Mouse (Mus musculus): ENCODE results near the gene Scarf1. TPM values are rescaled to one million over a fixed set of nuclear protein-coding genes. Genes with fewer than 3 reads are reported as not detected.

Gene Scarf1
- polyA plus RNA-seq, 1 experiment from 2014 or later, result 0.17 TPM

- no peaks in the 10 kb centered on the region for H3K27me3 ChIP-seq
- DNase-seq (ENCODE audit: low read depth, low spot score), result no peak
- ChIA-PET POLR2A (no interaction called here), CTCF (interaction anchor here (1.2 kb wide), 1 partner anchor 14 kb away, joined by 3 read pairs; the partner anchor contains the start of gene Scarf1)
- in situ Hi-C loops (cut with MboI; ENCODE audit: low pct_unique_long_range_greater_than_20kb), result no loop called here
- ATAC-seq, result no peak
- no peak for TF ChIP-seq CTCF (IDR thresholded peaks at IDR 0.05)
Measured at GRCm38 (mm10) chr11:75526943-75527342, 13.6 kb downstream of the Scarf1 start.

GRCm38 (mm10) chr11:75529771-75530170 is 16.4 kb downstream of the Scarf1 start:
- no peaks in the 10 kb centered on the region for H3K27me3 ChIP-seq
- ATAC-seq (no peak), DNase-seq (ENCODE audit: low read depth, low spot score) (no peak)
- ChIA-PET CTCF (interaction anchor here (0.8 to 2.6 kb wide), 10 partner anchors 11 to 126 kb away, joined by 3 to 26 read pairs (median 3); no protein-coding TSS in a partner anchor), POLR2A (interaction anchor here (0.7 to 2.5 kb wide), 3 partner anchors 20 to 52 kb away, joined by 3 to 10 read pairs (median 5); no protein-coding TSS in a partner anchor)
- in situ Hi-C loops (cut with MboI; ENCODE audit: low pct_unique_long_range_greater_than_20kb), result loop anchor here (5.0 kb wide), 1 partner anchor 43 kb away; no protein-coding TSS in a partner anchor
- no peak for TF ChIP-seq CTCF (IDR thresholded peaks at IDR 0.05)

- no peaks in the 10 kb centered on the region for H3K27me3 ChIP-seq
- TF ChIP-seq CTCF (IDR thresholded peaks at IDR 0.05), result no peak
- ChIA-PET POLR2A (interaction anchor here (0.7 to 2.5 kb wide), 3 partner anchors 19 to 51 kb away, joined by 3 to 10 read pairs (median 5); no protein-coding TSS in a partner anchor), CTCF (interaction anchor here (0.8 to 2.6 kb wide), 12 partner anchors 10 to 126 kb away, joined by 3 to 26 read pairs (median 4); no protein-coding TSS in a partner anchor)
- no peak for ATAC-seq
- in situ Hi-C loops (cut with MboI; ENCODE audit: low pct_unique_long_range_greater_than_20kb), result loop anchor here (5.0 kb wide), 1 partner anchor 42 kb away; no protein-coding TSS in a partner anchor
- DNase-seq (ENCODE audit: low read depth, low spot score), result no peak
Measured at GRCm38 (mm10) chr11:75530325-75530724, 17.0 kb downstream of the Scarf1 start.

GRCm38 (mm10) chr11:75530845-75531373 is 17.6 kb downstream of the Scarf1 start:
- TF ChIP-seq CTCF (IDR thresholded peaks at IDR 0.05), result no peak
- in situ Hi-C loops (cut with MboI; ENCODE audit: low pct_unique_long_range_greater_than_20kb), result loop anchor here (5.0 kb wide), 1 partner anchor 41 kb away; no protein-coding TSS in a partner anchor
- no peaks in the 10 kb centered on the region for H3K27me3 ChIP-seq
- ATAC-seq (peak; percentile 13), DNase-seq (ENCODE audit: low read depth, low spot score) (no peak)
- ChIA-PET POLR2A (interaction anchor here (0.6 to 2.5 kb wide), 6 partner anchors 10 to 132 kb away, joined by 3 to 10 read pairs (median 4); partner anchors contain the start of gene Pitpna), CTCF (interaction anchor here (0.8 to 2.6 kb wide), 12 partner anchors 20 to 127 kb away, joined by 3 to 26 read pairs (median 4); no protein-coding TSS in a partner anchor)

- ChIA-PET POLR2A (interaction anchor here (0.9 to 2.5 kb wide), 5 partner anchors 9 to 56 kb away, joined by 3 to 10 read pairs (median 4); partner anchors contain the start of gene Pitpna), CTCF (interaction anchor here (0.8 to 2.6 kb wide), 4 partner anchors 25 to 46 kb away, joined by 3 to 26 read pairs (median 10); no protein-coding TSS in a partner anchor)
- ATAC-seq, result peak; percentile 78
- H3K27me3 ChIP-seq, result no peaks in the 10 kb centered on the region
- in situ Hi-C loops (cut with MboI; ENCODE audit: low pct_unique_long_range_greater_than_20kb), result loop anchor here (5.0 kb wide), 1 partner anchor 41 kb away; no protein-coding TSS in a partner anchor
- TF ChIP-seq CTCF (IDR thresholded peaks at IDR 0.05), result no peak
- peak; percentile 85 for DNase-seq (ENCODE audit: low read depth, low spot score)
Measured at GRCm38 (mm10) chr11:75531469-75532242, 18.3 kb downstream of the Scarf1 start, which contains the start of gene Slc43a2. Gene Slc43a2 (plus strand): TSS chr11:75531694.

- TF ChIP-seq CTCF (IDR thresholded peaks at IDR 0.05), result no peak
- in situ Hi-C loops (cut with MboI; ENCODE audit: low pct_unique_long_range_greater_than_20kb), result loop anchor here (5.0 kb wide), 1 partner anchor 40 kb away; no protein-coding TSS in a partner anchor
- ATAC-seq (no peak), DNase-seq (ENCODE audit: low read depth, low spot score) (no peak)
- CTCF ChIA-PET, result no interaction called here
- no peaks in the 10 kb centered on the region for H3K27me3 ChIP-seq
- POLR2A ChIA-PET, result interaction anchor here (1.8 kb wide), 1 partner anchor 8 kb away, joined by 5 read pairs; no protein-coding TSS in a partner anchor
Measured at GRCm38 (mm10) chr11:75532340-75533277, 19.3 kb downstream of the Scarf1 start.

- TF ChIP-seq CTCF (IDR thresholded peaks at IDR 0.05), result no peak
- CTCF ChIA-PET, result interaction anchor here (1.2 kb wide), 1 partner anchor 33 kb away, joined by 4 read pairs; no protein-coding TSS in a partner anchor
- H3K27me3 ChIP-seq, result no peaks in the 10 kb centered on the region
- no peak for DNase-seq (ENCODE audit: low read depth, low spot score)
- no peak for ATAC-seq
- in situ Hi-C loops (cut with MboI; ENCODE audit: low pct_unique_long_range_greater_than_20kb), result loop anchor here (5.0 kb wide), 1 partner anchor 39 kb away; no protein-coding TSS in a partner anchor
- POLR2A ChIA-PET, result no interaction called here
Measured at GRCm38 (mm10) chr11:75533314-75534015, 20.1 kb downstream of the Scarf1 start.

GRCm38 (mm10) chr11:75534286-75535033 is 21.1 kb downstream of the Scarf1 start:
- no peak for TF ChIP-seq CTCF (IDR thresholded peaks at IDR 0.05)
- ATAC-seq (no peak), DNase-seq (ENCODE audit: low read depth, low spot score) (no peak)
- in situ Hi-C loops (cut with MboI; ENCODE audit: low pct_unique_long_range_greater_than_20kb), result loop anchor here (5.0 kb wide), 1 partner anchor 38 kb away; no protein-coding TSS in a partner anchor
- no peaks in the 10 kb centered on the region for H3K27me3 ChIP-seq
- CTCF ChIA-PET, result interaction anchor here (1.2 kb wide), 1 partner anchor 32 kb away, joined by 4 read pairs; no protein-coding TSS in a partner anchor
- POLR2A ChIA-PET, result no interaction called here
